Mouse (Mus musculus) megakaryocyte, embryonic 14.5 days (primary cell): ENCODE measurements at regions not wholly inside any gene's neighbourhood (a gene's known extent, or its start where the extent isn't known, plus 50 kb on each side); places are given as distances from the start of the nearest gene placed in this dataset.

Source experiments
- FLI1 ChIP-seq: IDR thresholded peaks from 2 replicates; pipeline ENCODE4 v1.6.1; 2012; ENCODE audit warnings: low read length, inconsistent platforms, mixed read lengths
- GATA1 ChIP-seq: IDR thresholded peaks from 3 replicates; pipeline ENCODE4 v1.6.1; 2012; ENCODE audit warnings: mixed read lengths, low read length, inconsistent platforms, borderline replicate concordance

DNA sequence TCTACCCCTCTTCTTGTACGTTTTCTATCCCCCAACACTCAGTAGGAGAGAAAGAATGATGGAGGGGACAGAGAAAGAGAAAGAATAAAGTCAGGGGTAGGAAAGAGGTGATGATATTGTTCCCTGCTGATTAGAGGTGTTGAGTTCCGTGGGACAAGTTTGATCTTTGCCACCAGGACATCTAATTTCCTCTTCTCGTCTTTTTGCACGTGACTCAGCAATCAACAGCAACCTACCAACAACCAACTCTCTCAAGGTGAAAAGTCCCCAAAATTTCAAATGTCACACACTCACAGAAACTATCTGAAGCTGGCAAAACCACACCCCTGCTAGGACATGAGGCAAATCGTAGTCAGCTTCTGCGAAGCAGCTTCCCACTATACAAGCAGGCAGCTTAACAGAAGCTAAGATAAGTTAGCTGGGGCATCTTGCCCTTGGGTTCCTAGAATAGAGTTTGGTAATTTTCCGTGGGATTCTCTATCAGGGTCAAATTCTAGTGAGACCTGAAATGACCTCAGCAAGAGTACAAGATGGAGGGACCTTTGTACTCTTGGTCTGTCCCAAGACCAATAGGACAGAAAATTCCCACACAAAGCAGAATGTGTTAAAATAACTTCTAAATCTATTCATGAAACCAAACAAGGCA lies 553.8 kb downstream of the Gm19410 start:
- TF ChIP-seq GATA1 (no peak), FLI1 (no peak)
